Mouse (Mus musculus): Measurements from ENCODE around the gene Tekt3. TPM values are rescaled to one million over a fixed set of nuclear protein-coding genes. Genes with fewer than 3 reads are reported as not detected.
A peak's percentile ranks its signal among the peaks of the same experiment; 100 is the strongest.

The Tekt3 gene
- polyA plus RNA-seq, 1 experiment from 2014 or later = not detected

- WGBS = 7% methylated on average over 8 of the region's 8 CpGs
- H3K4me2 ChIP-seq (replicated peaks; ENCODE audit: low read depth, low read length) = 0 out of 2 replicates have a peak overlapping the region, but pooled peaks have one; percentile 2
- peak overlapping the region; percentile 79 for H3K27ac ChIP-seq (ENCODE audit: low read length)
- no peak overlapping the region for H3K4me3 ChIP-seq (ENCODE audit: low read length)
- ATAC-seq (ENCODE audit: low FRiP score, low TSS enrichment) = peak; percentile 73
- peak overlapping the region; percentile 49 for H3K9ac ChIP-seq (replicated peaks; ENCODE audit: low read length)
- peaks cover 10% of the 10 kb centered on the region; the same call in 1 of the 2 replicates for H3K36me3 ChIP-seq (ENCODE audit: insufficient read depth, low read length)
- no peaks in the 10 kb centered on the region for H3K9me3 ChIP-seq (ENCODE audit: low read length)
- H3K27me3 ChIP-seq (ENCODE audit: insufficient read depth, low read length) = peaks cover 26% of the 10 kb centered on the region
- H3K4me1 ChIP-seq (ENCODE audit: insufficient read depth, low read length) = peaks cover 45% of the 10 kb centered on the region
These were observed 74.2 kb downstream of the Tekt3 start for GRCm38 (mm10) chr11:63135622-63136021.

- Histone ChIP-seq H3K9me3 (ENCODE audit: low read length) (no peaks in the 10 kb centered on the region), H3K4me2 (replicated peaks; ENCODE audit: low read depth, low read length) (0 out of 2 replicates have a peak overlapping the region, but pooled peaks have one; percentile 2), H3K27me3 (ENCODE audit: insufficient read depth, low read length) (peaks cover 20% of the 10 kb centered on the region), H3K4me3 (ENCODE audit: low read length) (no peak overlapping the region), H3K36me3 (ENCODE audit: insufficient read depth, low read length) (peaks cover 10% of the 10 kb centered on the region; the same call in 1 of the 2 replicates), H3K9ac (replicated peaks; ENCODE audit: low read length) (peak overlapping the region; percentile 49), H3K4me1 (ENCODE audit: insufficient read depth, low read length) (peaks cover 39% of the 10 kb centered on the region), H3K27ac (ENCODE audit: low read length) (peak overlapping the region; percentile 79; the same call in 1 of the 2 replicates)
- WGBS = 71% methylated on average over 6 of the region's 6 CpGs
- no peak for ATAC-seq (ENCODE audit: low FRiP score, low TSS enrichment)
These were observed 74.8 kb downstream of the Tekt3 start for GRCm38 (mm10) chr11:63136205-63136604.

DNA sequence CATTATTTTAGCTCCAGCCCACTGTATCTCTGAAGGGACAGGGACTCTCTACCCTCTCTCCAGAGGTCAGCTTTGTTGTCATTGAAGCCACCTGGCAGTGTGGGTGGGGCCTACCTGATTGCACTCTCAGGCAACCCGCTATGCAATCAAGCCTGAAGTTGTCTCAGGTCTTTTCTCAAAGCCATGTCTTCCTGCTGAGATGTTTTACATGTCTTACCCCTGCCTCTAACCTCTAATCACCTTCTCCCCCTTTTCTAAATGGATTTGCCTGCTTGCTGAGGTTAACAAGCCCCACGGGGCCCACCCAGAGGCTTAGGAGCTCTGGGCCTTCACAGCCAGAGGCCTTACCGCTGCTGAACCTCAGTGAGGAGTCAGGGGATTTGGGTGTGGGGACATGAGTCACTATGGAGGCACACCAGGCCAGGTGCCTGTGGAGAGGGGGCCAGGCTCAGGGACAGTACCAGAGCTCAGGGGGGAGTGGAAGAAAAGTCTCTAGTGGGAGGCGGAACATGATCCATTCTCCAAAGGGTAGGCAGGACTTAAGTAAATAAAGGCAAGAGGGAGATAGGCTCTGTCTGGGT lies 75.5 kb downstream of the Tekt3 start:
- Histone ChIP-seq H3K4me1 (ENCODE audit: insufficient read depth, low read length) (peaks cover 34% of the 10 kb centered on the region), H3K36me3 (ENCODE audit: insufficient read depth, low read length) (peaks cover 11% of the 10 kb centered on the region; the same call in 1 of the 2 replicates), H3K27ac (ENCODE audit: low read length) (no peak overlapping the region), H3K9ac (replicated peaks; ENCODE audit: low read length) (peak overlapping the region; percentile 7; the same call in 1 of the 2 replicates), H3K9me3 (ENCODE audit: low read length) (no peaks in the 10 kb centered on the region), H3K4me3 (ENCODE audit: low read length) (no peak overlapping the region), H3K27me3 (ENCODE audit: insufficient read depth, low read length) (peaks cover 13% of the 10 kb centered on the region), H3K4me2 (replicated peaks; ENCODE audit: low read depth, low read length) (no peak overlapping the region)
- WGBS = 71% methylated on average over 4 of the region's 4 CpGs
- no peak for ATAC-seq (ENCODE audit: low FRiP score, low TSS enrichment)

- peaks cover 4% of the 10 kb centered on the region; the same call in 1 of the 2 replicates for H3K27me3 ChIP-seq (ENCODE audit: insufficient read depth, low read length)
- ATAC-seq (ENCODE audit: low FRiP score, low TSS enrichment) = no peak
- peaks cover 24% of the 10 kb centered on the region for H3K4me1 ChIP-seq (ENCODE audit: insufficient read depth, low read length)
- no peak overlapping the region for H3K4me2 ChIP-seq (replicated peaks; ENCODE audit: low read depth, low read length)
- H3K36me3 ChIP-seq (ENCODE audit: insufficient read depth, low read length) = peaks cover 11% of the 10 kb centered on the region; the same call in 1 of the 2 replicates
- H3K9ac ChIP-seq (replicated peaks; ENCODE audit: low read length) = no peak overlapping the region
- H3K4me3 ChIP-seq (ENCODE audit: low read length) = no peak overlapping the region
- H3K27ac ChIP-seq (ENCODE audit: low read length) = no peak overlapping the region
- WGBS = 51% methylated on average over 3 of the region's 3 CpGs
- H3K9me3 ChIP-seq (ENCODE audit: low read length) = no peaks in the 10 kb centered on the region
These were observed 77.3 kb downstream of the Tekt3 start for GRCm38 (mm10) chr11:63138739-63139138.

- Histone ChIP-seq H3K9ac (replicated peaks; ENCODE audit: low read length) (no peak overlapping the region), H3K4me1 (ENCODE audit: insufficient read depth, low read length) (peaks cover 2% of the 10 kb centered on the region; the same call in 1 of the 2 replicates), H3K36me3 (ENCODE audit: insufficient read depth, low read length) (peaks cover 6% of the 10 kb centered on the region; the same call in 1 of the 2 replicates), H3K4me2 (replicated peaks; ENCODE audit: low read depth, low read length) (no peak overlapping the region), H3K27me3 (ENCODE audit: insufficient read depth, low read length) (no peaks in the 10 kb centered on the region), H3K9me3 (ENCODE audit: low read length) (no peaks in the 10 kb centered on the region), H3K27ac (ENCODE audit: low read length) (no peak overlapping the region), H3K4me3 (ENCODE audit: low read length) (no peak overlapping the region)
- 87% methylated on average over 5 of the region's 5 CpGs for WGBS
- ATAC-seq (ENCODE audit: low FRiP score, low TSS enrichment) = no peak
These were observed 80.9 kb downstream of the Tekt3 start for GRCm38 (mm10) chr11:63142311-63142710.

GRCm38 (mm10) chr11:63142816-63143215 lies 81.4 kb downstream of the Tekt3 start:
- ATAC-seq (ENCODE audit: low FRiP score, low TSS enrichment) = no peak
- Histone ChIP-seq H3K9ac (replicated peaks; ENCODE audit: low read length) (no peak overlapping the region), H3K4me2 (replicated peaks; ENCODE audit: low read depth, low read length) (no peak overlapping the region), H3K4me1 (ENCODE audit: insufficient read depth, low read length) (peaks cover 2% of the 10 kb centered on the region; the same call in 1 of the 2 replicates), H3K27ac (ENCODE audit: low read length) (no peak overlapping the region), H3K4me3 (ENCODE audit: low read length) (no peak overlapping the region), H3K27me3 (ENCODE audit: insufficient read depth, low read length) (no peaks in the 10 kb centered on the region), H3K9me3 (ENCODE audit: low read length) (no peaks in the 10 kb centered on the region), H3K36me3 (ENCODE audit: insufficient read depth, low read length) (peaks cover 6% of the 10 kb centered on the region; the same call in 1 of the 2 replicates)
- WGBS = 82% methylated on average over 4 of the region's 4 CpGs

DNA sequence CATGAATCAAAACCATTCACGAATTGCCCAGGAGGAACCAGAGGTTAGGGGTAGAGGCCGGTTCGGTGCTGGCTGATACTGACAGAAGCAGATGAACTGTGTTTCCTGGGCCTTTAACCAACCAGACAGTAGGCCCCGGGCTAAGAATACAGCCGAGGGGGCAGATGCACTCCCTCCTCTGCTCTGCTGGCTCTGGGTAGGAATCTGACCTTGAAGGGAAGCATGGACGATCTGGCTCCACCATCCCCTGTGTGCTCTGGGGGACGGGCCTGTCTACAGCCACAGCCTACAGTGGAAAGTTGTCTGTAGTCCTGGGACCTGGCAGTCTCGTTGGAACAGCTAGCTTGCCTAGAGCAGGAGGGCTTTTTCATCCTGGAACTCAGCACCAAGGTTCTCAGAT lies 82.0 kb downstream of the Tekt3 start:
- ATAC-seq (ENCODE audit: low FRiP score, low TSS enrichment) = no peak
- Histone ChIP-seq H3K27ac (ENCODE audit: low read length) (no peak overlapping the region), H3K4me3 (ENCODE audit: low read length) (no peak overlapping the region), H3K4me1 (ENCODE audit: insufficient read depth, low read length) (peaks cover 2% of the 10 kb centered on the region; the same call in 1 of the 2 replicates), H3K36me3 (ENCODE audit: insufficient read depth, low read length) (peaks cover 6% of the 10 kb centered on the region; the same call in 1 of the 2 replicates), H3K9ac (replicated peaks; ENCODE audit: low read length) (no peak overlapping the region), H3K27me3 (ENCODE audit: insufficient read depth, low read length) (no peaks in the 10 kb centered on the region), H3K9me3 (ENCODE audit: low read length) (no peaks in the 10 kb centered on the region), H3K4me2 (replicated peaks; ENCODE audit: low read depth, low read length) (no peak overlapping the region)
- 64% methylated on average over 8 of the region's 8 CpGs for WGBS

Other genes with a start within 250 kb of the Tekt3 start
- gene Trim16, start 241.4 kb upstream of the Tekt3 start, polyA plus RNA-seq (2015; fragmentation: Nextera tagmentation; extraction: Ambion mirVana) = 18.1 TPM in 2 replicates
- gene Fbxw10, start 214.6 kb upstream of the Tekt3 start, polyA plus RNA-seq (2015; fragmentation: Nextera tagmentation; extraction: Ambion mirVana) = 0.51 and 0.87 TPM in 2 replicates
- 79.0 and 83.6 TPM in 2 replicates for gene Tvp23b, start 182.2 kb upstream of the Tekt3 start, polyA plus RNA-seq (2015; fragmentation: Nextera tagmentation; extraction: Ambion mirVana)
- gene Cdrt4, start 110.5 kb upstream of the Tekt3 start, polyA plus RNA-seq (2015; fragmentation: Nextera tagmentation; extraction: Ambion mirVana) = not detected in 2 replicates
- gene Pmp22, start 67.3 kb downstream of the Tekt3 start, polyA plus RNA-seq (2015; fragmentation: Nextera tagmentation; extraction: Ambion mirVana) = 121 and 130 TPM in 2 replicates

Measured in kidney, embryonic 16.5 days (tissue).